Mouse (Mus musculus): Measurements from ENCODE around the gene Gm7030.

GRCm38 (mm10) chr17:36083266-36083869 lies 45.9 kb downstream of the Gm7030 start:
- TF ChIP-seq CTCF (IDR thresholded peaks at IDR 0.05; ENCODE audit: low read depth) (no peak), EP300 (IDR thresholded peaks at IDR 0.05; ENCODE audit: low read depth) (no peak)
